Mouse (Mus musculus) bone marrow, adult 2 months (tissue): ENCODE results near the gene Ddx11.

Source experiments
- CTCF ChIP-seq: fragments of 200-500 bp; IDR thresholded peaks from 2 replicates; pipeline ENCODE4 v1.5.1; 2011; ENCODE audit warnings: low read length, control low read depth; ENCODE audit not compliant: control insufficient read depth, insufficient read depth
- POLR2A ChIP-seq: fragments of 200-500 bp; IDR thresholded peaks from 2 replicates; pipeline ENCODE4 v1.6.1; 2011; ENCODE audit warnings: low read depth, mild to moderate bottlenecking, control low read depth, low read length, borderline replicate concordance; ENCODE audit not compliant: control insufficient read depth

DNA sequence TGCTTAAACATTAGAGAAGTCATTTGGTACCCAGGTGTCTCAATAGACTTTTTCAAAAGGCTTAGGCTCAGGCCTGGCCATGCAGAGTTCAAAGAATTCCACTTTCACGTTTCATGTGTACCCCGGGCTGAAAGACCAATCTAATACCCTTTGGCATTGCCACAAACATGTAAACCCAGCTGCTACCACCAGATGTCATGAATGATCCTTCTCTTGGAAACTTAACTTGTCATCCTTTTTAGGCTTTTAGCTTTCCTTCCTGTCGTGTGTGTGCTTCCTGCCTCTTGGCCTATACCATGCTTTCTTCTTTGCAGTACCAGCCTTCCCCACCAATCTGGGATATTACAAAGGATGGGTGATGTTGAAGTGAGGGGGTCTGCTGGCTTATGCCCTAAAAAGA lies 73.7 kb downstream of the Ddx11 start:
- TF ChIP-seq CTCF (no peak), POLR2A (no peak)
